Mouse (Mus musculus) forebrain, embryonic 12.5 days (tissue): ENCODE measurements at regions not wholly inside any gene's neighbourhood (a gene's known extent, or its start where the extent isn't known, plus 50 kb on each side); places are given as distances from the start of the nearest gene placed in this dataset.

Experiments
- ATAC-seq: fragments of 200-750 bp; cut with Nextera tagmentation; 2 replicates; pipeline ENCODE4 v1.8.0; 2017; ENCODE audit warnings: moderate TSS enrichment; ENCODE audit not compliant: low FRiP score
- H3K27ac ChIP-seq: fragments of 300-500 bp; sonication (generic); 2 replicates; pipeline ENCODE4 v1.5.1; 2016; ENCODE audit warnings: mild to moderate bottlenecking
- H3K27me3 ChIP-seq: fragments of 300-500 bp; sonication (generic); 2 replicates; pipeline ENCODE4 v1.6.1; 2016; ENCODE audit warnings: mild to moderate bottlenecking
- H3K36me3 ChIP-seq: fragments of 300-500 bp; sonication (generic); replicated peaks from 2 replicates; pipeline ENCODE4 v1.6.1; 2016; ENCODE audit warnings: mild to moderate bottlenecking
- H3K4me1 ChIP-seq: fragments of 300-500 bp; sonication (generic); 2 replicates; pipeline ENCODE4 v1.6.1; 2016
- H3K4me2 ChIP-seq: fragments of 300-500 bp; sonication (generic); 2 replicates; pipeline ENCODE4 v1.6.1; 2016; ENCODE audit warnings: mild to moderate bottlenecking, moderate library complexity
- H3K4me3 ChIP-seq: fragments of 300-500 bp; sonication (generic); replicated peaks from 2 replicates; pipeline ENCODE4 v1.5.1; 2016; ENCODE audit warnings: mild to moderate bottlenecking
- H3K9ac ChIP-seq: fragments of 300-500 bp; sonication (generic); 2 replicates; pipeline ENCODE4 v1.6.1; 2016; ENCODE audit warnings: mild to moderate bottlenecking
- H3K9me3 ChIP-seq: fragments of 300-500 bp; sonication (generic); 2 replicates; pipeline ENCODE4 v1.6.1; 2016
- WGBS: fragments of 180-500 bp; shearing (Covaris S2); methylation state at CpG from one replicate; pipeline ENCODE4 v1.1.7; 2016; 5-methylcytosine and 5-hydroxymethylcytosine counted together

DNA sequence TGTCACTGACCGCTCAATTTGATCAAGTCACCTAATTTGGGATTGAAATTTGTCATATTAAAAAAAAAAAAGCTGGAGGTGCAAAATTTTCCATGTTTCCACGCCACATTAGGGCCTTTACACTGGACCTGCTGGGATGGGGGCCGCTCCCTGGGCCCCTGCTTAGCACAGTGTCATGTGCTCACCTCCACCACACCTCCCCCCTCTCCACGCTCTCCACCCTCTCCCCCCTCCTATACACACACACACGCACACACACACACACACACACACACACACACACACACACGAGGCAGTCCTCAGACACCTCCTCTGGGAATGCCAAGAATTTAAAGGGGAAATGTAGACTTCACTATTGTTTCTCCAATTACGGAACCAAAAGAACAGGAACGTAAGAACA, 156.8 kb upstream of the Arid2 start:
- Histone ChIP-seq H3K9me3 (no peaks in the 10 kb centered on the region), H3K4me3 (no peak overlapping the region), H3K9ac (no peak overlapping the region), H3K36me3 (no peaks in the 10 kb centered on the region), H3K27ac (no peak overlapping the region), H3K27me3 (no peaks in the 10 kb centered on the region), H3K4me1 (peaks cover 7% of the 10 kb centered on the region), H3K4me2 (no peak overlapping the region)
- WGBS, result 78% methylated on average over 8 of the region's 8 CpGs
- no peak for ATAC-seq

DNA sequence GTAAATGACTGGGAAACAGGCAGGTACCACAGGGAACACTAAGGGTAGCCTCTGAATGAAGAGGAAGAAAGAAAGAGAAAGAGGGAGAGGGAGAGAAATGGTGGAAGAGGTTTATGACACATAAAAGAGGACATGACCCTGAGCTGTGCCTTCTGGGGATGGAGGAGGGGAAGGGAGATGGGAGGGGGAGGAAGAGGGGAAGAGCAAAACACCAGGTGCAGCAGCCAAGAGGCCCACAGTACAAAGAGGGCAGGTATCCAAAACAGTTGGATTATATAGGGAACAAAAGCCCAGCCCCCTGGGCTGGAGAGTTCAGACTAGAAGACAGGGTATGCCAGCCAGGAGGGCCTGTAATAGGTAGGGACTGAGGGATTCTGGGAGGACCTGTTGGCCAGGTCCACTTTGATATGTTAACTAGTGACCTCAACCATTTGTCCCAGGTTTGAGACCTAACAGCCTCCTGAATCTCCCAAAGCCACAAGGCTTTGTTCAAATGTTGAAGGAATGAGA, 155.7 kb upstream of the Arid2 start:
- H3K27me3 ChIP-seq, result no peaks in the 10 kb centered on the region
- no peak for ATAC-seq
- no peak overlapping the region for H3K9ac ChIP-seq
- no peaks in the 10 kb centered on the region for H3K9me3 ChIP-seq
- H3K4me2 ChIP-seq, result no peak overlapping the region
- H3K4me1 ChIP-seq, result peaks cover 8% of the 10 kb centered on the region
- H3K4me3 ChIP-seq, result no peak overlapping the region
- no peak overlapping the region for H3K27ac ChIP-seq
- no peaks in the 10 kb centered on the region for H3K36me3 ChIP-seq

DNA sequence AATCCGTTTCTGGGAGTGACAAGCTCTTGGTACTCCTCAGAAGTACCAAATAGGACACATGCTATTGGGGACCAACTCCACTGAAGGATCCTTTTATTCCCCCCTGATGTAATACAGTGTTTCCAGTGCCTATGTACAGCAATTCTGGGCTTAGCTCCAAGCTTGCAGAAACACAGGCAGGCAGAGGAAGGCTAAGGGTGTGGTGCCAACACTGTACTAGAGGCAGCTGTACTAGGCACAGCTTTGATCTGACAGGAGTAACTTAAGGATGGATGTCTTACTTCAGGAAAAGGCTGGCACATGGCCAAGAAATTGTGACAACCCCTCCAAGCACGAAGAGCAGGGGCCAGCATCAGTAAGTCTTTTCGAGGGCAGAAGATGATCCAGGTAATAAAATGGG, 154.7 kb upstream of the Arid2 start:
- ATAC-seq, result no peak
- Histone ChIP-seq H3K4me3 (no peak overlapping the region), H3K36me3 (no peaks in the 10 kb centered on the region), H3K9me3 (no peaks in the 10 kb centered on the region), H3K4me2 (no peak overlapping the region), H3K4me1 (peaks cover 8% of the 10 kb centered on the region), H3K27ac (no peak overlapping the region), H3K27me3 (no peaks in the 10 kb centered on the region), H3K9ac (no peak overlapping the region)
- 76% methylated on average over 3 of the region's 3 CpGs for WGBS

DNA sequence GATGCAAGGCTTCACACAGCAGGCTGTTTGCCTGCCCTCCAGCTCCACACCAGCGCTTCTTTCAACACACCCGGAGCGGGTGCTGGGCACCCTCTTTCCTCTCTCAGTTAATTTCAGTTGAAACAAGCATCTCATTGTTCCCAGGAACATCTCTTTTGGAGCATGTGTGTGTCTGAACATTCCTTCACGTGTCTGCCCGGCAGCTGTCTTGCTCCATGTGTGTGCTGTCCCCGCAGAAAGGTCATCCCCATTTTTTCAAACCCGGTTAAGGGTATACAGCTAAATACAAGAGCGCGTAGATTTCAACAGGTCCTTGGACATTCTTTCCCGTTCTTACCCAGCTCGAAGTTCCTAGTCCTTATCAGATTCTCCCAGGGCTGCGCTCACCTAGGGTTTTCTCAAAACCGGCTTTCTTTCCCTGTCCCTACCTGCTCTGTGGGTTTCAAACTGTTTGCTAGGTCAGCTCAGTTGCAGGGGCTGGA, 152.0 kb upstream of the Arid2 start:
- Histone ChIP-seq H3K27me3 (no peaks in the 10 kb centered on the region), H3K4me1 (peaks cover 8% of the 10 kb centered on the region), H3K4me2 (peak overlapping the region; percentile 25; the same call in 1 of the 2 replicates), H3K9ac (no peak overlapping the region), H3K36me3 (no peaks in the 10 kb centered on the region), H3K27ac (no peak overlapping the region), H3K9me3 (no peaks in the 10 kb centered on the region), H3K4me3 (no peak overlapping the region)
- ATAC-seq, result 0 out of 2 replicates have a peak, but pooled peaks have one; percentile 23
- WGBS, result 16% methylated on average over 13 of the region's 13 CpGs

DNA sequence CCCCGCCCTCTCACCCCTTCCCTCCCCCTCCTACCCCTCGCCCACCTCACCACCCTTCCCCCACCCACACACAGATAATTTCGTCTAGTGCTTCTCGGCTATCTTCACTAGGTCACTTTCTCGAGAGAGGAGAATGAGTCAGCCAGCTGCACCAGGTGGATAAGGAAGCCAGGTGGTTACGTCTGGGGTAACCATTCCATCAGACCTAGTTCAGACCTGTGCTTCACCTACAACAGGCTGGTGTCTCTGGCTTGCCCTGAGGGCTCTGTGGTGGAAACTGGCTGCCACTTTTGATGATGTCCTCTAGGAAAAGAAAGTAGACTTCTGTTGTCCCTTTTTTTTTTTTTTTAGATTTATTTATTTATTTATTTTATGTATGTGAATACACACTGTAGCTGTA, 151.5 kb upstream of the Arid2 start:
- Histone ChIP-seq H3K4me3 (no peak overlapping the region), H3K9me3 (no peaks in the 10 kb centered on the region)
- 58% methylated on average over 6 of the region's 6 CpGs for WGBS

DNA sequence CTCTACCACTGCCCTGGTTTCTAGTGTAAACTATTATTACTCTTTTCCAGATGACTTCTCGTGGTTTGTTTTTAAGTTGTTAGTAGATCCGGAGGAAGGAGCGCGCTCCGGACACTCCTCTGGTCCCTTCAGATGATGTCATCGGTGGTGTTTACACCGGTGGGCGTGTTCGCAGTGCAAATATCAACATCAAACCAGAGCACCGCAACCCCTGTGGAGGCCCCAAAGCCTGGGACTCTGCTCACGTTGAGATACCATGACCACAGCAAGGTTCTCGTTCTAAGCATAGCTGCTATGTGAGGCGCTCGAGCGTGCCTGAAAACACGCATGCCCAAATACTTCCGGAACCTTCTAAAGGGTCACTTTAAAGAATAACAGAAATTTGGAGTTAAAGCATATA, 149.8 kb upstream of the Arid2 start:
- 94% methylated on average over 17 of the region's 17 CpGs for WGBS

More for the DNA sequence above, 151.5 kb upstream of the Arid2 start:
- Histone ChIP-seq H3K4me2 (no peak overlapping the region), H3K36me3 (no peaks in the 10 kb centered on the region), H3K27ac (no peak overlapping the region), H3K27me3 (no peaks in the 10 kb centered on the region), H3K9ac (no peak overlapping the region), H3K4me1 (peaks cover 8% of the 10 kb centered on the region)
- no peak for ATAC-seq

DNA sequence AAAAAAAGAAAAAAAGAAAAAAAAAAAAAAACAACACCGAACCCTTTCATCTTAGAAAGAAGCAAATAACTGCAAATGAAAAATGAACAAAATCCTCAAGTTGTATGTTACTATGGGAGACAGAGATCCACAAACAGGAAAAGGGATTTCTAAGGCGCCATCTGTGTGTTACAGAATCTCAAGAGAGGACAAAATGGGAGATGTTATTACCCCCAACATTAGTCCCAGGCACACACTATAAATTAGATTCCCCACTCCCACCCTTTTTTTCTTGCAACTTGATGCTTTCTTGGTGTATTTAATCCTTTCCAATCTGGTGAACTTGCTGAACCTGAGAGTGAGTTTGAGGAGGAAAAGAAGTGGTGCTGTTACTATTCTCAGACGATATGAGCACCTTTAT, 149.4 kb upstream of the Arid2 start:
- Histone ChIP-seq H3K27me3 (no peaks in the 10 kb centered on the region), H3K9ac (no peak overlapping the region), H3K36me3 (no peaks in the 10 kb centered on the region), H3K4me2 (no peak overlapping the region), H3K4me1 (peaks cover 8% of the 10 kb centered on the region), H3K9me3 (no peaks in the 10 kb centered on the region), H3K4me3 (no peak overlapping the region), H3K27ac (no peak overlapping the region)
- WGBS, result 92% methylated on average over 3 of the region's 3 CpGs
- no peak for ATAC-seq

More for the DNA sequence above, 149.8 kb upstream of the Arid2 start:
- Histone ChIP-seq H3K9me3 (no peaks in the 10 kb centered on the region), H3K9ac (no peak overlapping the region), H3K4me3 (no peak overlapping the region), H3K27ac (no peak overlapping the region), H3K36me3 (no peaks in the 10 kb centered on the region), H3K27me3 (no peaks in the 10 kb centered on the region), H3K4me2 (no peak overlapping the region), H3K4me1 (peaks cover 8% of the 10 kb centered on the region)
- ATAC-seq, result no peak

DNA sequence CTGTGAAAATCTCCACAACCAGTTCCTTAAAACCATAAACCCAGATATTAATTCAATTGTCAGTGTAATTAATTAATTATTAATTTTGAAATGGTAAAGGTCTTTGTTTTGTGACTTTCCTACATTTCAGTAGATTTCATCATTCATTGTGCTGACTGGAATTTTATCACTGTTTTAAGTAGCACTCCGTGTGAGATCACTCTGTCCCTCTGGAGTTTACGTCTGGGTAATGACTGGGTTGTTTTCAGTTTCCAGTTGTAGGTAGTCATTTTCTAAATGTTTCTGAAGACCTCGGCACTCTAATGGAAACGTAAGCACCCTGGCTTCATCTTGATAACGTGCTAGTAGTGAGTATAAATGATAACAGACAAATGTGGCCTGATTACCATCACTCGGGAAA, 133.8 kb upstream of the Arid2 start:
- ATAC-seq, result no peak
- no peaks in the 10 kb centered on the region for H3K4me1 ChIP-seq

DNA sequence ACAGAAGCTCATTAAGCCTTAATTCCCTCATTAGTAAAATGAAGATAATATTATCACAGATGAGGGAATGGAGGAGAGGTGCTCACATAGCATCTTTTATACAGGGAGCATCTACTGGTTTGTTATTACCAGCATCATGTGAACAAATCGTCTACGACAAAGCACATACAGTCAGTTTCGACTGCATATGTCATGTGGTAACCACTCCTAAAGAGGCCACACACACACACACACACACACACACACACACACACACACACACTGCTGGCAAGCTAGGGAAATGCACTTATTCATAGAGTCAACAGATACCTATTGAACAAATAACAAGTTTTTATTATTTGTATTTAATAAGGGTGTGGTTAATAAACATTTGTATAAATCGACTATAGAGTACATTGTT, 129.0 kb upstream of the Arid2 start:
- Histone ChIP-seq H3K27me3 (no peaks in the 10 kb centered on the region), H3K9me3 (no peaks in the 10 kb centered on the region), H3K27ac (no peak overlapping the region), H3K4me1 (no peaks in the 10 kb centered on the region), H3K4me2 (no peak overlapping the region), H3K9ac (no peak overlapping the region), H3K36me3 (no peaks in the 10 kb centered on the region), H3K4me3 (no peak overlapping the region)
- 88% methylated on average over 4 of the region's 4 CpGs for WGBS
- ATAC-seq, result no peak

More for the DNA sequence above, 133.8 kb upstream of the Arid2 start:
- no peaks in the 10 kb centered on the region for H3K9me3 ChIP-seq
- WGBS, result 72% methylated on average over 6 of the region's 6 CpGs
- H3K36me3 ChIP-seq, result no peaks in the 10 kb centered on the region
- no peaks in the 10 kb centered on the region for H3K27me3 ChIP-seq
- H3K9ac ChIP-seq, result no peak overlapping the region
- no peak overlapping the region for H3K4me3 ChIP-seq
- H3K4me2 ChIP-seq, result no peak overlapping the region
- H3K27ac ChIP-seq, result no peak overlapping the region

DNA sequence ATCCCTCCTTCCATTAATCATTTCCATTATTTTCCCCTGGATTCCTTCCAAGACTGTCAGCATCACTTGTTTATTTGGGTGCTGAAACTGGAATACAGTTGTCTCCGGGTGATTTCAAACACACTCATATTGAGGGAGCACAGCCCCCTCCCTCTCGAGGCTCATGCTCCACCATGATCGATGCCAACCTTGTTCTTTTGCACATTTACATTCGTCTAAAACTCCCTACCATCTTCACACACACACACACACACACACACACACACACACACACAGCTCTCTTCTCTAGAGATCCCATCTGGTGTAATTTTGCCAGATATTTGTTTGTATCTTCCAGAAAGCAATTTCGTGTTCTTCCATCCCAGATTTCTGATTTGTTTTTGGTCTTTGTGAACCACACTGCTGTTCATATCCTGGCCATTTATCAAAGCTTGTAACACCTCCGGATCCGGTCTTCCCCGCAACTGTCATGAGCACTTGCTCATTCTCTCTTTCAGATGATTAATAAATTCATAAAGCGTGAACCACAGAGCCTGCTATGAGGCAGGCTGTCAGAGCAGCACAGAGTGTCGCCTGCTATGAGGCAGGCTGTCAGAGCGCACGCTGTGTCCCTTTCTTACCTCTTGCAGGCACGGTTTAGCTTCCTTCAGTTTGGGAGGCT, 122.4 kb upstream of the Arid2 start:
- peak overlapping the region; percentile 56 for H3K27ac ChIP-seq
- ATAC-seq, result no peak
- WGBS, result 68% methylated on average over 13 of the region's 13 CpGs
- peaks cover 6% of the 10 kb centered on the region for H3K27me3 ChIP-seq
- H3K36me3 ChIP-seq, result no peaks in the 10 kb centered on the region
- H3K9ac ChIP-seq, result no peak overlapping the region
- H3K4me3 ChIP-seq, result no peak overlapping the region
- peaks cover 6% of the 10 kb centered on the region for H3K4me1 ChIP-seq
- H3K4me2 ChIP-seq, result no peak overlapping the region
- no peaks in the 10 kb centered on the region for H3K9me3 ChIP-seq

DNA sequence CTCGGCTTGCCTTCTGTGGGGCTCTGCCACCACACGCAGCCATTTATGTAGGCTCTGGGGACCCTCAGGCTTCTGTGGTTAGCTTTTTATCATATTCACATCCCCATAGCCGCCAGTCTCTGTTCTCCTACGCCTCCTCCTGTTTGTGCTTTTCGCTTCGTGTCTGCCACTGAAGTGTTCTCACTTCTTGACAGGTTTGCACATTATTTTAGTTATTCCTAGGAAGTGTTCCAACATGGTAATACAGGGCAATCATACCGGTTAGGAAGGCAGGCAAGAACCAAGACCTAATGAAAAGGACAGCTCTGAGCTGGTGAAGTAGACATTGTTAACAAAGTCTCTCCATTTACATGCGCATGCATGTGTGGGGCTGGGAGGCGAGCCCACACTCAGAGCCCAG, 120.1 kb upstream of the Arid2 start:
- Histone ChIP-seq H3K9me3 (no peaks in the 10 kb centered on the region), H3K27me3 (peaks cover 18% of the 10 kb centered on the region), H3K36me3 (no peaks in the 10 kb centered on the region), H3K4me3 (no peak overlapping the region), H3K4me2 (no peak overlapping the region), H3K9ac (no peak overlapping the region), H3K27ac (no peak overlapping the region), H3K4me1 (peaks cover 11% of the 10 kb centered on the region)
- ATAC-seq, result no peak
- 71% methylated on average over 9 of the region's 9 CpGs for WGBS

DNA sequence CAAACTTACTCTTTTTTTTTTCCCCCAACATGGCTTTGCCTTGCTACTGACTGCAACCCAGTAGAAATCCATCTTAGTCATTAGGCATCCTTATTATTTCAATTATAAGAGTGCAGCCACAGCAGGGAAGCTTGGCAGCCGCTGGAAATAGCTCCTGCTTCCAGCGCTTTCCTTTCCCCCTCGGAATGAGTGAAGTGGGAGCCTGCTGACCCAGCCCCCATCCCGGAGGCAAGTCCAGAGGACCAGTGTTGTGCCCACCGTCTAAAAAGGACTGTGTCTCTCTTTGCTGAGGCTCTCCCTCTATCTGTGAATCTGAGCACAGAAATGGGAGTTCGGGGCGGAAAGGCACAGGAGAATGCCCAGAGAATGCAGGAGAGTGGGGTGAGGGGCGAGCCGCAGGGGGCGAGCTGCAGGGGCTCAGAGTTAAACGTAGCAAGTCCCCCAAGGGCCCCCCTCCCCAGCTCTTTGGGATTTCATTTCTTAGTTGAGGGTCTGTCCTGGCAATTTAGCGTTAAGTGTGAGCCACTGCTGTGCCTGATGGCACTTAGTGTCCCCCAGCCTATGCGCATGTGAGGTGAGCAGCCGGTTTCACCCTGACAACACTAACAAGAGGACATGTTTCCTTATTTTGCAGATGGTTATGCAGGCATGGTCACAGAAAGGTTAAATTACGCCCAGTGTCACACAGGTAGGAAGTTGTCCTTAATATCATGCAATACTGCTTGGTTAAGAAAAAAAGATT, 117.4 kb upstream of the Arid2 start:
- H3K36me3 ChIP-seq, result no peaks in the 10 kb centered on the region
- H3K27ac ChIP-seq, result no peak overlapping the region; the same call in 1 of the 2 replicates
- ATAC-seq, result peak; percentile 53
- H3K27me3 ChIP-seq, result peaks cover 18% of the 10 kb centered on the region
- H3K4me2 ChIP-seq, result peak overlapping the region; percentile 44
- H3K4me3 ChIP-seq, result peak overlapping the region; percentile 21
- 8% methylated on average over 15 of the region's 15 CpGs for WGBS
- H3K9me3 ChIP-seq, result no peaks in the 10 kb centered on the region
- peaks cover 11% of the 10 kb centered on the region for H3K4me1 ChIP-seq
- H3K9ac ChIP-seq, result peak overlapping the region; percentile 36; the same call in 1 of the 2 replicates
